Mouse (Mus musculus) layer of hippocampus, postnatal 10 days (tissue): ENCODE measurements around the gene Ppp6r2. TPM values are rescaled to one million over a fixed set of nuclear protein-coding genes. Genes with fewer than 3 reads are reported as not detected.

Source experiments
- DNase-seq, 2 experiments: peaks; one replicate each; pipeline ENCODE4 v3.0.0; 2021; ENCODE audit warnings: low spot score in 2 of 2
- total RNA-seq, 2 experiments: library from RNA; stranded (reverse); gene quantifications; 2 replicates each; pipeline ENCODE4 v1.2.3; 2021

Ppp6r2 gene
- total RNA-seq, 2 experiments from 2014 or later, result 159 to 174 TPM

GRCm38 (mm10) chr15:89241025-89241424, 29.7 kb downstream of the Ppp6r2 start:
- no peak for DNase-seq

GRCm38 (mm10) chr15:89249063-89249462, 37.7 kb downstream of the Ppp6r2 start:
- no peak for DNase-seq

DNA sequence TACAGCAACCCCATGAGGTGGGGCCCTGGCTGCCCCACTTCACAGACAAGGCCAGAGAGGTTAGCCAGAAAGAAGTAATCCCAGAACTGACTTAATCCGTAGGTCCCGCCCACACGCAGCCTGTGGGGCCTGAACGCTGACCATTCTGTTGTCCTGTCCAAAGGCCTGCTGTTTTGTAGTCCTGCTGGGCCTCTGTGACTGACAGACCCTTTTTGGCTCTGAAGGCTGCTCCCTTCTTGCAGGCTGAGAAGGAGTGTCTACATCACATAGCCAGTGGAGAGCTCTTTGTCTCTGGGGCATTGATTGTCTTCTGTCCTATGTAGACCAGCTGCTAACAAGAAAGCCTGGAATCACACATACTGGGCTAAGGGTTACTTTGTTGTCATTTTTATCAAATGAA, 44.0 kb downstream of the Ppp6r2 start:
- no peak for DNase-seq

GRCm38 (mm10) chr15:89258997-89259396, 47.6 kb downstream of the Ppp6r2 start:
- DNase-seq, result no peak

- DNase-seq, result peak in 1 of 2 experiments; percentile 11
Observed at GRCm38 (mm10) chr15:89264485-89264884, 53.1 kb downstream of the Ppp6r2 start.

- no peak for DNase-seq
Observed at GRCm38 (mm10) chr15:89275497-89275896, 64.1 kb downstream of the Ppp6r2 start.

DNA sequence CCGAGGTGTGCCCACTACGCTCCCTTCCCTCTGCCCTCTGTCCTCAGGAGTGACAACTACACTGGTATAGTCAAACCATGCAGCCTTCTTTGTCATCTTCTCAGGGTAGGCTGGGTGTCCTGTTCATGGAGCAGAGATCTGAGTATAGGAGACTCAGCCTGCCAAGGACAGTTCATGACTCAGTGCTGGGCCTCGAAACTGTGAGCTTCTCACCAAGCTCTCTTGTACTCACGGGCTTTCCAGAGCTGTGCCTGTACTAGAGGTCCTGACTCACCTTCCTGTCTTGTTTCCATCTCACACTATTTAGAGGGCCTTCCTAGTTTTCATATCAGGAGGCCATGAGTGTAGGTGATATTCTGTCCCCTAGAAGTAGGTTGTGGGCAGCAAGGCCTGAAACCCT, 66.0 kb downstream of the Ppp6r2 start:
- no peak for DNase-seq

- no peak for DNase-seq
Observed at GRCm38 (mm10) chr15:89282546-89282945, 71.2 kb downstream of the Ppp6r2 start.

GRCm38 (mm10) chr15:89284094-89284493, 72.7 kb downstream of the Ppp6r2 start:
- no peak for DNase-seq

DNA sequence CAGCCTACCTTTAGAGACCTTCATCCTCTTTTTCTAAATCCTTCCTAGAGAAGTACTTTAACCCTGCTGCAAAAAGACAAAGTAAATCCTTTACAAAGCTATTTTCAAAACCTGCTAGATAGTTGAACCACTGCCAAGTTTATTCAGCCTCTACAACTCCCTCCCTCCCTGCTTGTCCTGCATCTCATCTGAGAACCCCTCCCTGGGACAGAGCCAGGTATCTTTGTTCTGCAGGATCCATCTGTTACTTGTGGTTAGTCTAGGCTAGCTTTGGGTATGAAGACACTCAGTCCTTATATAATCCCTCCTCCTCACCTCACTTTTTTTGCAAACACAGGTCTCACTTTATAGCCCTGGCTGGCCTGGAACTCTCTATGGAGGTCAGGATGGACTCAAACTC, 73.7 kb downstream of the Ppp6r2 start:
- DNase-seq, result no peak

DNA sequence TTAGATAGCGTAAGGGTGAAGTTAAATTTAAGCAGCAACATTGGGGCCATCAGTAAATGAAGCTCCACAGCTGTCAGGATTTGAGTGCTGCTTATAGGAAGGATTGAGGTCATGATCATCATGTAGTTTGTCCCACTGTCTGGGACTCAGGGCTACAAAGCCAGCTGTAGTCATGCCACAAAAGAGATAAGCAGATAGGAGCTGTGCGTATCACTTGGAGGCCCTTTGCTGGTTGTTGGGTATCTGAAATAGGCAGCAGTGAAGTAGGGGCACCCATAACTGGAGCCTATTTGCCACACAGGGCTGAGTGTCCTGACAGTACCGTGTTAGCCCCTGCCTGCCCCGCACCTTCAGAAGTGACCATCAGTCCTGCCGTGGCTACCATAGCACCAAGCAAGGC, 74.1 kb downstream of the Ppp6r2 start:
- no peak for DNase-seq

- no peak for DNase-seq
Observed at GRCm38 (mm10) chr15:89286114-89286513, 74.8 kb downstream of the Ppp6r2 start.

- no peak for DNase-seq
Observed at GRCm38 (mm10) chr15:89286582-89286981, 75.2 kb downstream of the Ppp6r2 start.

- no peak for DNase-seq
Observed at GRCm38 (mm10) chr15:89288227-89288767, 76.9 kb downstream of the Ppp6r2 start.

GRCm38 (mm10) chr15:89289455-89289854, 78.1 kb downstream of the Ppp6r2 start:
- DNase-seq, result no peak

GRCm38 (mm10) chr15:89291521-89291920, 80.2 kb downstream of the Ppp6r2 start:
- DNase-seq, result no peak

DNA sequence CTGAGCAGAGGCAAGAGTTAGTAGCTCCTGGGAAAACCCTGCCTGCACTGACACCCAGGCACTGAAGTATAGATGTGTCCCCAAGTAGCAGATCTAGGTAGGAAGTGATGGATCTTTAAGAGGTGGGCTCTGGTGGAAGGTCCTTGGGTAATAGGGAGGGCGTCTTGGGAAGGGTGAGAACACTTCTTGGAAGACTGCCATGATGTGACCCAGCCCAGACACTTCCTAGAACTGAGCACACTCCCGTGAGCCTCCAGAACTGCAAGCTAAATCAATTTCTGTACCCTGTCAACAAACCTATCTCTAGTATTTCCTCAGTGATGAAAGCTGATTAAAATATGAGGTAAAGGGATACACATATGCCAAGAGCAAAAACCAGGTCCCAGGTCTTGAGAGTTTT, 81.4 kb downstream of the Ppp6r2 start:
- no peak for DNase-seq

DNA sequence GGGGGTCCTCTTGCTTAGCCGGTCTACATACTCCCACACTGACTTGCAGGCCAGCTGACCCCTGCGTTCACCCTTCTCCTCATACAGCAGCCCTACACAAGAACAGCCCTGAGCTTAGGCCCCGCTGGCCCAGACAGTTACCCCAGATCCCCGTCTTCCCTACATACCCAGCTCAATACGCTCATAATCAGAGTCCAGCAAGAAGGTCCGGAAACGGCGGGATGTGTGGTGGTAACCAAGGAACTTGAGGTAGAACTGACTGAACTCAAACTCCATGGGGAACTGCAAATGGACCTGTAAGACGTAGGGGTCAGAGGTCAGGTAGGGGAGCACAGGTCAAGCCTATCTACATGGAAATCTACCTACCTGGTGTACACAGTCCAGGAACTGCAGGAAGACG, 82.4 kb downstream of the Ppp6r2 start:
- no peak for DNase-seq

DNA sequence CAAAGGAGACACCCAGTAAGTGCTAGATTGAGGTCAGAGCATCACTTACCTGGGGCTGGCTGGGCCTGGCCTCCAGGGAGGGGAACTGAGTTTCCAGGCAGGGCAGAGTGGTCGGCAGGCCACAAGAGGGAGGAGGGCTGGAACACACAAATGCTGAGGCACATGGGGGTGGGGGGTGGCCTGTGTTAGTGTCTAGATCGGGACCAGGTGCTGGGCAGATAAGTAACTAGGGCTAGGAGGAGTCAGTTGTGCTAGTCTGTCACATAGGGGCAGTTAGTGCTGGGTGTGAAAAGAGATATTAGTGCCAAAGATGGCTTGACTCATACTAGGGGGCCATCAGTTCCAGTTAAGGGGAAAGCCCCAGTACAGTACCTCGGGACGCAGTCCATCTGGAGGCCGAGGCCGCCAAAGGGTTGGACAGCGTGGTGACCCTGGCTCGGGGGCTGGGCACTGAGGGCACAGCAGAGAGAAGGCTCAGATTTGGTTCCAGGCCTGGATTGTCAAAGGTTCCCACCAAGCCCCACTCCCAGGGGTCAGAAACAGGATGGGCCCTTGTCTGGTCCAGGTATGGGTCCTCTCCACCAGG, 84.3 kb downstream of the Ppp6r2 start:
- DNase-seq, result no peak

DNA sequence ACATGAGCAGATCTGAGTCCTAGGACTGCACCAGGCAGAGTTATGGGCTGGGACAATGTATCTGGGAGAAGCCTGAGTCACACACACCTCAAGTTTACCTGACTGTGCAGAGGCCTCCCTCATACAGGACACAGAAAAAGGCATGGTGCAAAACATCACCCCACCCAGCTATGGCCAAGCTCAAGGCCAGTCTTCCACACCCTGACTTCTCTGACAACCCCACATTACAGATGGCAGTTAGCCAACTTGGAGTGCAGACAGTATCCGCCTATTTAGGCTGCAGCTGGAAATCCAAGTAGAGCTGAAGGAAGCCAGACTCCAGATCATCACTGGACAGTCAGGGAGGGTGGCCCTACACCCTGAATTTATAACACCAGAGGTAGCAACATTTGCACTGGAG, 85.1 kb downstream of the Ppp6r2 start:
- DNase-seq, result no peak

DNA sequence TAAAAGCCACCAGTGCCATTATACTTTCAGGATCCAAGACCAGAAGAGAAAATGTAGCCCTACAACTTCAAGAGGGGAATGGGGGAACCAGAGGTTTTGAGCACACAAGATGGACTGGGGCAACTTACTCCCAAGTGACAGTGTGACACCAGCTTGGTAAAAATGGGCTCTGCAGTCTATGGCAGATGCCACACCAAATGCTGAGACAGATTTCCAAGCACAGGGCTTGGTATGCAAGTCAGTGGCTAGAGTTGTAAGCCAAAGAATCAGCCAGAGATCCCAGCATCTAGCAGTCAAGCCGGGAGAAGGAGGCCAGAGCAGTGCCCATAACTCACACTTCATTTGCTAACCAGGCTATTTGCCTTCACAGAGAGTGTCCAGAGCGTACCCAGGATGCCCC, 86.3 kb downstream of the Ppp6r2 start:
- no peak for DNase-seq

DNA sequence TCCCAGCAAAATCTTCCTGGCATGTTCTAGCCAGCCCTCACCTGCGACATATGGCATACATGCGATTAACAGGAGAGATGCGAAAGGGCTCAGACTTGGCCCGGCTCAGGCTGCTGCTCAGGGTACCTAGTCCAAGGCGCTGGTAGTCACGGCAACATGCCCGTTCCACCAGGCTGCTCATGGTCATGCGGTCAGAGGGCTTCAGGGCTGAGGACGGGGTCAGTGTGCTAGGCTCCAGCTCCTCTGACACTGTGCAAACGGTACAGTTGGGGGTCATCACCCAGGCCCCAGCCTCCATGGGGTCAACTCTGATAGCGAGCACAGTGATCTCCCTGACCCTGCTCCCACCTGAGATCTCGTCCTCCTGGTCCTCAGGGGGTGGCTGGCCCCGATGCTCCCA, 88.8 kb downstream of the Ppp6r2 start:
- DNase-seq, result no peak

DNA sequence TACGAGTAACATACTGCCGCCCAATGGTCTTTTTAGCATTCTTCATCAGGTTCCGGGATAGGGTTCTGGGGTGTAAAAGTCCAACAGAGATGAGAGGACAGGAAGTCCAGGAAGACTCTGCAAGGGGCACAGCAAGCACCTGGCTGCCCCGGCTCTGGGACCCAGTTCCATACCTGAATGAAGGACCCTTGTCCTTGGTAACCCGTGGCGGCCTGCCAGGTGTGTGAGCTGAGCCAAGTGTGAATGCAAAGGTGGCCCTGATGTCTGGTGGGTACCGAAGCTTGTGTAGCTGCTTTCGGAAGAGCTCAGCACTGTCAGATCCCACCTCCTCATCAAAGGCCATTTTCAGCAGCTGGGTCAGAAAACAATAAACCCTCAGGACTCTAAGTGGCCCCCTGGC, 89.2 kb downstream of the Ppp6r2 start:
- no peak for DNase-seq

DNA sequence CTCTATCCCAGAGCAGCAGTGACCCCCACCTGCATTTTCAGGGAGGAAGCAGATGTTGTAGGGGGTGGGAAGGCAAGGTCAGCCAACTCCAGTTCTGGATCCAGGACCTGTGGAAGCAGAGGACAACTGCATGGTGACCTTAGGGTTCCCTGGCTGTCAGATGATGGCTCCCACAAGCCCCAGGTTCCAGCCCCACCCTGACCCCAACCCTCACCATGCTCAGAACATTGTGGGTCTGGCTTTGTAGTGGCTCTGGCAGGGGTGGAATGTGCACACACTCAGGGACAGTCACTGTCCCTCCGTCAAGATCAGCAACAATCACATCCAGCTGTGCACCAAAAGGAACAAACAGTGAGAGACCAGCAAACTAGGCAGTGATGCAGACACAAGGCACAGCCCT, 94.6 kb downstream of the Ppp6r2 start:
- no peak for DNase-seq
